Mouse (Mus musculus): ENCODE measurements at regions not wholly inside any gene's neighbourhood (a gene's known extent, or its start where the extent isn't known, plus 50 kb on each side); places are given as distances from the start of the nearest gene placed in this dataset.

GRCm38 (mm10) chr12:14204491-14204890, 52.6 kb upstream of the Fam84a start:
- H3K27me3 ChIP-seq (ENCODE audit: control insufficient read depth, insufficient read depth, low read length), result no peaks in the 10 kb centered on the region
- no peaks in the 10 kb centered on the region for H3K36me3 ChIP-seq (ENCODE audit: control insufficient read depth, insufficient read depth, low read length)
- H3K27ac ChIP-seq (ENCODE audit: insufficient read depth, low read depth, low read length), result no peak overlapping the region
- TF ChIP-seq CTCF (IDR thresholded peaks at IDR 0.05; ENCODE audit: extremely low read depth, insufficient read length, insufficient replicate concordance, low read depth, low read length) (no peak), POLR2A (IDR thresholded peaks at IDR 0.05; ENCODE audit: low read depth, low read length) (no peak)
- no peak overlapping the region for H3K4me3 ChIP-seq (ENCODE audit: low read depth, low read length)
- no peaks in the 10 kb centered on the region for H3K4me1 ChIP-seq (ENCODE audit: control insufficient read depth, insufficient read depth, insufficient read length, low read length)
- WGBS, result 56% methylated on average over 1 of the region's 1 CpGs
